Mouse (Mus musculus) megakaryocyte progenitor cell, adult 5-6 weeks (primary cell): ENCODE measurements at regions not wholly inside any gene's neighbourhood (a gene's known extent, or its start where the extent isn't known, plus 50 kb on each side); places are given as distances from the start of the nearest gene placed in this dataset.
A peak's percentile ranks its signal among the peaks of the same experiment; 100 is the strongest.

ENCODE experiments used
- ATAC-seq: replicated peaks from 2 replicates; pipeline ENCODE4 v1.8.0; 2016; ENCODE audit warnings: mild to moderate bottlenecking, moderate TSS enrichment, inconsistent platforms; ENCODE audit not compliant: poor library complexity

- no peak for ATAC-seq
Measured at GRCm38 (mm10) chr1:151263372-151263771, 53.4 kb downstream of the Gm47996 start.

GRCm38 (mm10) chr1:151263830-151264229, 53.9 kb downstream of the Gm47996 start:
- no peak for ATAC-seq

GRCm38 (mm10) chr1:151264789-151265188, 54.9 kb downstream of the Gm47996 start:
- peak; percentile 94 for ATAC-seq

- ATAC-seq = no peak; the same call in 1 of the 2 replicates
Measured at GRCm38 (mm10) chr1:151265590-151265989, 55.7 kb downstream of the Gm47996 start.

- no peak for ATAC-seq
Measured at GRCm38 (mm10) chr1:151266703-151267102, 56.8 kb downstream of the Gm47996 start.

GRCm38 (mm10) chr1:151270691-151271090, 60.8 kb downstream of the Gm47996 start:
- peak; percentile 92 for ATAC-seq

GRCm38 (mm10) chr1:151274306-151274705, 64.4 kb downstream of the Gm47996 start:
- no peak for ATAC-seq

GRCm38 (mm10) chr1:151275581-151275980, 65.7 kb downstream of the Gm47996 start:
- ATAC-seq = no peak

- ATAC-seq = no peak
Measured at GRCm38 (mm10) chr1:151279955-151280354, 64.3 kb upstream of the Ivns1abp start.

GRCm38 (mm10) chr1:151285045-151285444, 59.2 kb upstream of the Ivns1abp start:
- peak; percentile 69 for ATAC-seq

- peak; percentile 90 for ATAC-seq
Measured at GRCm38 (mm10) chr1:151287451-151287850, 56.8 kb upstream of the Ivns1abp start.

- no peak for ATAC-seq
Measured at GRCm38 (mm10) chr1:151289061-151289460, 55.2 kb upstream of the Ivns1abp start.

GRCm38 (mm10) chr1:151289493-151290258, 54.6 kb upstream of the Ivns1abp start:
- no peak for ATAC-seq

GRCm38 (mm10) chr1:151293311-151294050, 50.8 kb upstream of the Ivns1abp start:
- ATAC-seq = no peak
